Mouse (Mus musculus) left cerebral cortex, postnatal 36 days (tissue): ENCODE measurements around the gene Cep126. TPM values are rescaled to one million over a fixed set of nuclear protein-coding genes. Genes with fewer than 3 reads are reported as not detected.

Source experiments
- total RNA-seq, 2 experiments: library from RNA; stranded (reverse); gene quantifications; 2 replicates each; pipeline ENCODE4 v1.2.3; 2021

The Cep126 gene
- total RNA-seq, 2 experiments from 2014 or later: 19.4 to 20.6 TPM

Other genes with a start within 250 kb of the Cep126 start
- 10 to 100 TPM; 17.2 to 19.0 TPM for gene Yap1, start 129.7 kb downstream of the Cep126 start, total RNA-seq
- 10 to 100 TPM in 1 of 2 experiments, 1 to 10 TPM in 1; 9.2 to 14.0 TPM for gene Cfap300, start 91.5 kb downstream of the Cep126 start, total RNA-seq